Mouse (Mus musculus): ENCODE data around the gene Itga1.

Itga1 gene

GRCm38 (mm10) chr13:115050660-115051559 lies 50.9 kb downstream of the Itga1 start:
- no peak for DNase-seq (ENCODE audit: low spot score)

DNA sequence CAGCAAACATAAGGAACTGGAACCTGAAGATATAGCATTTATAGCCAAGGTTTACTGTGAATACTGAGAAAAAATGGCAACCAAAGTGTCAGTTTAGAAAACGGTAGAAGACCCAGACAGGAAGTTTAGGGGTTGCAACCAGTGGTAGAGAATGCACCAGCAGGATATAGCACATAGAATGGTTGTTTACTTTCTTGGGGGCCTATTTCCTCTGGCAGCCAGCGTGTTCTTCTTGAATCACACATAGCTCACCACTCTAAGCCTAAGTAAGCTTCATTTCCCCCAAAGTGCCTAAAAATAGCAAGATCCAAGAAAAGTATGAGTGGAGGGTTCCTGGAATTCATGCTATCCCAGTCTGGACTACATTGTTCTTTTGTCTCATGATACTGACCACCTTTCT lies 59.1 kb downstream of the Itga1 start:
- no peak for DNase-seq (ENCODE audit: low spot score)

- DNase-seq (ENCODE audit: low spot score) = no peak
These were observed 64.5 kb downstream of the Itga1 start for GRCm38 (mm10) chr13:115037304-115037703.

DNA sequence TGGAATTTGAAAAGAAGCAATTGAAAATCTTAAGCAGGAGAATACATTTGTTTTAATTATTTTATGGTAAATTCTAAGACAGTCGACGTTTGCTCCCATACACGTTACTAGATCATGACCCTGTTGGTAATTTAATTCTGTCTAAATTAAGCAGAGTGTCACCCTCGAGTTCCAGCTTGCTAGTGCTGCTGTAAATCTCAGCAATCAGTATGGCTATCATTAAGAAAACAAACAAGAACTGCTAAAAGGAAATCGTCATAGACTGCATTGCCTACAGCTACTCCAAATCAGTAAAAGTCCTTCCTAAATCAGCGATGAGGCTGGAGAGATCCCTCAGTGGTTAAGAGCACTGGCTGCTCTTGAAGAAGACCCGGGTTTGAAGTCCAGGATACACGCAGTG lies 66.4 kb downstream of the Itga1 start:
- DNase-seq (ENCODE audit: low spot score) = no peak

DNA sequence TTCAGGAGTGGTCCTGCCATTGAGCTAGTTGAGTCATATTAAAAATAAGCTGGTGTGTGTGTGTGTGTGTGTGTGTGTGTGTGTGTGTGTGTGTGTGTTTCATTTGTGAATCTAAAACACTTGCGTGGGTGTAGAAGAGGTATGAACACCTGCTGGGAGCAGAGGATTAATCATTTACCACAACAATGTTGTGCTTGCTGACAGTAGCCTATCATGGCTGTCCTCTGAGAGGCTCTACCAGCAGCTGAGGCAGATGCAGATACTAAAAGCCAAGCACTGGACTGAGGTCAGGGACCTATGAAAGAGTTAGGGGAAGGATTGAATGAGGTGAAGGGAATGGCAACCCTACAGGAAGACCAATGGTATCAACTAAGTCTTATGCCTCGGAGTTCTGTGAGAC lies 68.6 kb downstream of the Itga1 start:
- DNase-seq (ENCODE audit: low spot score) = no peak

GRCm38 (mm10) chr13:115031177-115032000 lies 70.4 kb downstream of the Itga1 start:
- no peak for DNase-seq (ENCODE audit: low spot score)

GRCm38 (mm10) chr13:115025394-115025793 lies 76.4 kb downstream of the Itga1 start:
- no peak for DNase-seq (ENCODE audit: low spot score)

DNA sequence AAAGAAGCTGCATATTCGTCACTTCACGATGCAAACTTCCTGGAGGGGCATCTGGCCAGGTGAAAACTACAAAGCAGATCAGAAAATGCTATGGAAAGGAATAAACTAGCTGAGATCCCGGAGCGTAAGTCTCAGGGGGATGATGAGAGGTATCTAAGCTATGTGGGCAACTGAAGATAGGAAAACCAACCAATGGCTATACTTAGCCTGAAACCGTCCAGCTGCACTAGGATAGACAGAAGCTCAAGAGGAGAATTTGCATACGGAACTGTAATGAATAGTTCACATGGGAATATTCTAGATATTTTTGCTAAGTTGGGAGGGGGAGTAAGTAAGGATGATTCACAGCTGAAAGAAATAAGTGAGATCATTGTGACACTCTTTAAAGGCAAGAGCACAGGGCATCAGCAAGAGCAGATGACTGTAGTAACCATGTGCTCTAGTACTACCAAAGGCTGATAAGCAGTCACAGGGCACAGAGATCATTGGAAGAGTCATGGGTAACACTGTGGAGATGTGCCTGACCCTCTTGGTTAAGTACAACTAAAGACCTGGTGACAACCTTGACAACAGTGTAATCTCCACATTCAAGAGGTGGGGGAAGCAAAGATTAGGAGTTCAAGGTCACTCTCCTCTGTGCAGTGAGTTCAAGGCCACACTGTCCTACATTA lies 79.5 kb downstream of the Itga1 start:
- DNase-seq (ENCODE audit: low spot score) = no peak

- DNase-seq (ENCODE audit: low spot score) = no peak
These were observed 80.4 kb downstream of the Itga1 start for GRCm38 (mm10) chr13:115021411-115021810.

DNA sequence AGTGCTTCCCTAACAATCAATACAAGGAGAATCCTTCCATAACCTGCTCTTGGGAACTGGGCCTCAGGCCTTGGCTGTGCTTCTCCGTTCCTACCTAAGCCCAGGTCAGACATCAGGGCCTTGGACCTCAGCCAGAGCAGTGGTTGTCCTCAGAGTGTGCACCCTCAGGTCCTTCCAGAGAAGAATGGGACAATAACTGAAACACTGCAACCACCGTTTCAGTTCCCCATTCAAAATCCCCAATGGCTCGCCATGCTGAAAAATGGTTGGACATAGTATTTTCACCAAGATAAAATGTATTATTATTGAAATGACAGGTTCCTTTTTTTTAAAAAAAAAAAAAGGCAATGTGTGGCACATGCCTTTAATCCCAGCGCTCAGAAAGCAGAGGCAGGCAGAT lies 81.0 kb downstream of the Itga1 start:
- DNase-seq (ENCODE audit: low spot score) = no peak

GRCm38 (mm10) chr13:115017545-115017944 lies 84.2 kb downstream of the Itga1 start:
- no peak for DNase-seq (ENCODE audit: low spot score)

GRCm38 (mm10) chr13:115011547-115011946 lies 90.2 kb downstream of the Itga1 start:
- DNase-seq (ENCODE audit: low spot score) = no peak

GRCm38 (mm10) chr13:115006213-115006835 lies 95.4 kb downstream of the Itga1 start:
- DNase-seq (ENCODE audit: low spot score) = no peak

DNA sequence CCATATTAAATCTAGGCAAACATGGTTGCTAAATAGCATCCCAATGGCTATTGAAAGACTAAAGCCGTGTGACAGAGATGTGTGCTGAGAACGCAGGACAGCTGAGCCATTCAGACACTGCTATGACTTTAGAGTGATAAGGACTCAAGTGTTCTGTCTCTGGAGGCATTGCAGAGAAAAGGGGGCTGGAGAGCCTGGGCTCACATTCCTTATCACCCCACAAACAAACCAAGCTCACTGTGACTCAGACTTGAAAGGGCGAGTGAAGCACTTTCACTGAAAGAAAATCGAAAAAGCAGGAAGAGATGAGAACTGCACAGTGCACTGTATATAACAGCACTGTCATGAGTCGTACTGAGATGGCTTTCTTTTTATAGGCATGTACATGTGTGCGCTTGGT lies 96.4 kb downstream of the Itga1 start:
- no peak for DNase-seq (ENCODE audit: low spot score)

- DNase-seq (ENCODE audit: low spot score) = no peak
These were observed 98.2 kb downstream of the Itga1 start for GRCm38 (mm10) chr13:115003444-115004053.

DNA sequence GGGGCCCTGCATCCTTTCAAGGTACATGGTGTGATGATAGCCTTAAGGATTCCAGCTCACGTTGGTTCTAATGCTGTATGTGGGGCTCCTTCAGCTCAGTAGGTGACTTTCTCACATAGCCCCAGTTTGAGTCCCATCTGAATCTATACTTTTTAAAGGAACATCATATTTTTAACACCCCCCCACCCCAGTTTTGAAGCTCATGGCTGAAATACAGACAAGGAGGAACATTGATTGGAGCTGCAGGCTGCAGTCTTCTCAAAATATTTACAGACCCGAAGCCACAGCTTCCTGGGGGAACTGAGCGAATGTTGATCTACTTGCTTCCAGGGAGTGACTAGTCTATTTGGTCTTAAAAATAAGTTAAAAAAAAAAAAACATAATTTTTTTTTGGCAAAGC lies 98.9 kb downstream of the Itga1 start:
- no peak for DNase-seq (ENCODE audit: low spot score)

DNA sequence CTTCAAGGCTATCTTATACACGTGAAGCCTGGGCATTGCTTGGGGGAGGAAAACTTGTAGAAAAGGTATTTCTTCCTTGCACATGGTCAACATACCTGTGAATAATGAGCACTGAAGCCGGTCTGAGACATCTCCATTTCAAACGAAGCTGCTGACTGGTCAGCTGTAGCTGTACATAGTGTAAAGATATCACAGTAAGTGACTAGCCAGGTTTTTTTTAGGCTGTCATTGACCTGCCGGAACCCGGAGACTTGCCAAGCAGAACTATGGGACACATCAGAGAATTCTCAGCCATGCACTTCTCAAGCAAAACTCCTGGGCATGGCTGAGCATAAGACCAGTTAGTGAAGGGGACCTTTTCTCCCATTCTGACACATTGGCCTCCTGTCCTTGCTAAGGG lies 99.6 kb downstream of the Itga1 start:
- no peak for DNase-seq (ENCODE audit: low spot score)

DNA sequence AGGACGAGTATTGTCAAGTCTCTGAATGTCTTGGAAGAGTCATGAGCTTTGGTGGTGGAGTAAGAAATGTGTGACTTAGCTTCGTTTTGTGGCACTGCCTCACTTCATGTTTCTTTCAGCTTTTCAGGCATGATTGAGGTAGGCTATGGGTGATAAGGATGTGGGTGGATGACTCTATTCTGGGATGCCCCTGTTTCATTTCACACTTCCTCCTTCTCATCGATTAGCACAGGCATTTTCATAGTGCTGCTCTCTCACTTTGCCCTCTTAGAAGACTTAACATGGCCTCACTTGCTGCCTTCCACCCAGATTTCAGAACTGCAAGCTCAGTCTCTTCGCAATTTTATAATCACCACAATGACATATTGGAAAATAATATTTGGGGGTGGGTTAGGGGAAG lies 102.2 kb downstream of the Itga1 start:
- DNase-seq (ENCODE audit: low spot score) = no peak

DNA sequence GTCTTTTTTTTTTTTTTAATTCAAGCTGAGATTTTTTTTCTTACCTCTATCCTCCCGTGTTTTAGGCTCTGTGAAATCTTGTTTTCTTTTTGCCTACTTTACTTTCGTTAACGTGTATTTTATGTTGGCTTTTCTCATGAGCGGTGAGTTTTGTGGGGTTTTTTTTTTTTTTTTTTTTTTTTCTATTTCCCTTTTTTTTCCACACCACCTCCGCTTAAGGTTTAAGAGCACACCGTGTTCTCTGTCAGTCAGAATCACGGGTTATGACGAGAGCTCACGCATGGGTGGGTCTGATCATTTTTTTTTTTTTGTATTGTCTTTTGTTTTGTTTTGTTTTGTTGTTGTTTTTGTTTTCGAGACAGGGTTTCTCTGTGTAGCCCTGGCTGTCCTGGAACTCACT lies 103.7 kb downstream of the Itga1 start:
- no peak for DNase-seq (ENCODE audit: low spot score)

DNA sequence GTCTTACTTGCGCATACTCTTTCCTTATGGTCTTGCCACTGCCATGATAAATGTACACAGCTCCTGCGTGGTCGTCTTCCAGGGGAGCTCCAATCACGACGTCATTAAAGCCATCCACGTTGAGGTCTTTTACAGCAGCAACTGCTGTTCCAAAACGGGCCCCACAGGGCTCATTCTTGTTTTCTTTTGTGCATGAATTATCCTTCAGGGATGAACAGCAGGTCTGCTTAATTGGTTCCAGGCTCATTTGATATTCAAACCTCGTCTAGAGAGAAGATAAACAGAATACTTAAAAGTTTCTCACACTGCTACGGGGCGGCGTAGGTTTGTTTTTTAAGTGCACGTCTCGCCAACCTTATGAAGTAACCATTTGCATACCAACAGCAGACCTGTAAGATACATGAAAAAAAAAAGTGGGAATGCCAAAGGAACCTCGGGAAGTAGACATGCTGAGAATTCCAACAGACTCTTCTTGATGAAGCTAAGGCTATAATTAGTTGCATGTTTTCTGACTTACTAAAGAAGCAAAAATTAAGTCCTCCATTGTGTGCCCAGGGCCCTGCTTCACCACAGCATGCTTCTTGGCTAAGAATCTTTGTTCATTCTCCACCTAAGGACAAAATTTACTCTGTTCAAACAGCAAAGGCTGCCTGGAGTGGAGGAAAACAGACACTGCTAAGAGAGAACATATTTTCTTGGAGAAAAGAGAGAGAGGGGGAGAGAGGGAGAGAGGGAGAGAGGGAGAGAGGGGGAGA lies 109.3 kb downstream of the Itga1 start:
- no peak for DNase-seq (ENCODE audit: low spot score)

DNA sequence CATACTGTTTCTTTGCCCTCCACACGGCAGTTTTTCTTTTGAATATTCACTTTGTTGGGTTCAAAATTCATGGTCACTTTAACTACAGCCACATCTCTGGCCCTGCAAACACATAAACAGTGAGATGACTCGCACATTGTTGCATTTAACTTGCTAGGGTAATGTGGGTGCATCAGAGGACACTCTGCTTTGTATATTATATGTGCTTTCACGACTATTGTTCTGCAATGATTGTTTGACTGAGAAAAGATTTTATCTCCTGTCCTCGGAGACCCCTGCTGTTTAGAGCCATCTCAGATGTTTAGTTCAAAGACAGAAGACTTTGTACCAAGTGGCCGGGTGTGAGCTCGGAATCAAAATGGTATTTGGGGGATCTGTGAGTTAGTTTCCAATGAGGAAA lies 114.1 kb downstream of the Itga1 start:
- DNase-seq (ENCODE audit: low spot score) = no peak
